Mouse (Mus musculus) brown adipose tissue, adult 24 weeks (tissue): ENCODE results near the gene Kcnq1. TPM values are rescaled to one million over a fixed set of nuclear protein-coding genes. Genes with fewer than 3 reads are reported as not detected.
A peak's percentile ranks its signal among the peaks of the same experiment; 100 is the strongest.

Experiments
- H3K27ac ChIP-seq: fragments of 200-500 bp; replicated peaks from 2 replicates; pipeline ENCODE4 v1.5.1; 2012; ENCODE audit warnings: low read depth, mild to moderate bottlenecking, low read length
- H3K4me1 ChIP-seq: fragments of 200-500 bp; 2 replicates; pipeline ENCODE4 v1.6.1; 2012; ENCODE audit warnings: low read length, mixed read lengths; ENCODE audit not compliant: control insufficient read depth, insufficient read depth, insufficient read length
- H3K4me3 ChIP-seq: fragments of 200-500 bp; 2 replicates; pipeline ENCODE4 v1.5.1; 2012; ENCODE audit warnings: low read depth, mild to moderate bottlenecking, low read length, moderate library complexity; ENCODE audit not compliant: insufficient read depth
- polyA plus RNA-seq: library from polyadenylated mRNA; stranded (reverse); fragments of >200 nt; gene quantifications from 2 replicates; pipeline ENCODE4 v1.2.4, GENCODE M21; 2012; ENCODE audit not compliant: missing spikeins, insufficient read depth, insufficient read length

The Kcnq1 gene
- polyA plus RNA-seq, 1 experiment, result 0.36 TPM

- Histone ChIP-seq H3K4me3 (no peak overlapping the region), H3K27ac (no peak overlapping the region), H3K4me1 (no peaks in the 10 kb centered on the region)
Measured at GRCm38 (mm10) chr7:143380466-143381073, 274.4 kb downstream of the Kcnq1 start.

- no peak overlapping the region for H3K4me3 ChIP-seq
- no peak overlapping the region for H3K27ac ChIP-seq
- H3K4me1 ChIP-seq, result no peaks in the 10 kb centered on the region; the same call in 1 of the 2 replicates
Measured at GRCm38 (mm10) chr7:143386632-143387031, 280.5 kb downstream of the Kcnq1 start.

GRCm38 (mm10) chr7:143388783-143389695, 282.9 kb downstream of the Kcnq1 start:
- Histone ChIP-seq H3K27ac (no peak overlapping the region), H3K4me3 (no peak overlapping the region), H3K4me1 (no peaks in the 10 kb centered on the region; the same call in 1 of the 2 replicates)

GRCm38 (mm10) chr7:143389860-143390259, 283.7 kb downstream of the Kcnq1 start:
- H3K27ac ChIP-seq, result no peak overlapping the region
- no peak overlapping the region for H3K4me3 ChIP-seq
- H3K4me1 ChIP-seq, result no peaks in the 10 kb centered on the region; the same call in 1 of the 2 replicates

- Histone ChIP-seq H3K4me3 (no peak overlapping the region), H3K27ac (no peak overlapping the region), H3K4me1 (peaks cover 2% of the 10 kb centered on the region; the same call in 1 of the 2 replicates)
Measured at GRCm38 (mm10) chr7:143390277-143390948, 284.3 kb downstream of the Kcnq1 start.

- H3K27ac ChIP-seq, result no peak overlapping the region
- no peak overlapping the region for H3K4me3 ChIP-seq
- H3K4me1 ChIP-seq, result 0 out of 2 replicates have a peak, but pooled peaks cover 2% of the 10 kb centered on the region
Measured at GRCm38 (mm10) chr7:143395113-143395563, 289.0 kb downstream of the Kcnq1 start.

GRCm38 (mm10) chr7:143399756-143400155, 293.6 kb downstream of the Kcnq1 start:
- Histone ChIP-seq H3K4me3 (no peak overlapping the region), H3K27ac (no peak overlapping the region), H3K4me1 (0 out of 2 replicates have a peak, but pooled peaks cover 2% of the 10 kb centered on the region)

- no peaks in the 10 kb centered on the region for H3K4me1 ChIP-seq
- no peak overlapping the region for H3K4me3 ChIP-seq
- H3K27ac ChIP-seq, result no peak overlapping the region
Measured at GRCm38 (mm10) chr7:143400599-143400998, 294.4 kb downstream of the Kcnq1 start.

- H3K27ac ChIP-seq, result no peak overlapping the region
- no peaks in the 10 kb centered on the region for H3K4me1 ChIP-seq
- no peak overlapping the region for H3K4me3 ChIP-seq
Measured at GRCm38 (mm10) chr7:143401429-143402016, 295.4 kb downstream of the Kcnq1 start.

GRCm38 (mm10) chr7:143404296-143404695, 298.1 kb downstream of the Kcnq1 start:
- Histone ChIP-seq H3K27ac (no peak overlapping the region), H3K4me1 (peaks cover 11% of the 10 kb centered on the region), H3K4me3 (no peak overlapping the region)

- peaks cover 27% of the 10 kb centered on the region for H3K4me1 ChIP-seq
- H3K27ac ChIP-seq, result peak overlapping the region; percentile 56
- no peak overlapping the region for H3K4me3 ChIP-seq
Measured at GRCm38 (mm10) chr7:143407931-143408501, 301.9 kb downstream of the Kcnq1 start.

GRCm38 (mm10) chr7:143408615-143409021, 302.5 kb downstream of the Kcnq1 start:
- Histone ChIP-seq H3K27ac (peak overlapping the region; percentile 56), H3K4me3 (no peak overlapping the region), H3K4me1 (peaks cover 29% of the 10 kb centered on the region)

- H3K27ac ChIP-seq, result peak overlapping the region; percentile 79
- no peak overlapping the region for H3K4me3 ChIP-seq
- peaks cover 51% of the 10 kb centered on the region for H3K4me1 ChIP-seq
Measured at GRCm38 (mm10) chr7:143412606-143413005, 306.4 kb downstream of the Kcnq1 start.

GRCm38 (mm10) chr7:143415070-143415469, 308.9 kb downstream of the Kcnq1 start:
- Histone ChIP-seq H3K4me3 (no peak overlapping the region), H3K27ac (peak overlapping the region; percentile 37), H3K4me1 (peaks cover 47% of the 10 kb centered on the region)
